Mouse (Mus musculus) adrenal gland (tissue): ENCODE measurements around the gene Pid1.
"Not testable (repeated sequence)": the region's sequence is repeated elsewhere in the genome, so short reads cannot be mapped to it uniquely, and the experiment has no call there.

Source experiments
- intact Hi-C: fragments of 180-260 bp; cut with DNase I; formaldehyde crosslinking; loops from one replicate; pipeline ENCODE4 v1.15.1; 2025

Gene Pid1

DNA sequence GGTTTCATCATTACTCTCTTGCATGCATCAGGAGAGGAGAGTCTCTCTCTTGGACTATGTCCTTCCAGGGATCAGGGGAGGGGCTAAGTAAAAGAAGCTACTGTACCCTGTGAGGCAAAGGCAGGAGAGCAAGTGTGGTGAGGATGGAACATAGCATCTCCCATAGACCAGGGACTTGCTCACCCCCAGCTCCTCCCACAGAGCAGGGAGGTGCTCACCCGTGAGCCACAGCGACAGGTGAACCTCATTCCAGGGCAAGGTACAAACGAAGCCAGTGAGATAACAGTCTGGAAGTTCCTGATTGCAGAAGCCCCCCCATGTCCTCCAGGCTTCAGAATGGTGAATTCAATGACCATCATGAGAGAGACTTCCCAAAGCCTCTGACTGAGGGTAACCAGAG is 2.6 kb downstream of the Pid1 start:
- intact Hi-C loops: no loop called here

DNA sequence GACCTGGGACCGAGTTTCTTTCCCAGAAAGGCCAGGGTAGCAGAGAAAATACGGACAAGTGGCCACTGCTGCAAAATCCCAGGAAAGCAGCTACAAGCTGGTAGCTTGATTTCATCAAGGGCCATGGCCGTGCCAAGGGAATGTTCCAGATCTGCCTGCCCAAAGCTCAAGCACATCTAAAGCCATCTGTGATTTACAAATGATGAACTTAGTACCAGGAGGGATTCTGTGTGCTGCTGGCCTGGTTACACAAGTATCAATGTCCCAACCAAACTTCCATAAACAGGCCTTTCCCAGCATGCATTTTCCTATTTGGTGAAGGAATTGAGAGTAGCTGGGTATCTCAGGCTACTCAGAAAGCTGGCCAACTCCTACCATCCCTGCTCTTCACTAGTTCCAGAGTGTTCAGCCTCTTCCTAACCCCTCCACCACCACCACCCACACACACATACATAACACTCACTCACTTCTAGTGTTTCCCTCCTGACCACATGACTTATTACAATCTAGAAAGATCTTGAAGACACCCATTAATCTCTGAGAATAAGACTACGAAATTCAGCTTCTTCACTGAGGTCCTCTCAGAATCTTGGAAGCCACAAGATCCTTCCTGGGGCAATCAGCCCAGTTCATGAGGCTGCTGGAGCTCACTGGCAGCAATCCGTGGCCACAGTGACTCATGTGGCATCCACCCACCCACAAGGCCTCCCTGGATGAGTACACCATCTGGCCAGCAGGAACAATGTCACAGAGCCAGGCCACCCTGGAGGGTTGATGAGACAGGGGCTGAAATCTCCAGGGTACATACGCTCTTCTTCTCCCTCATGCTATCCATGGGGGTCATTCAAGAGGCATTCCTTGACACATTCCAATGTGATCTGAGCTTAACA is 4.1 kb downstream of the Pid1 start:
- intact Hi-C loops: no loop called here

DNA sequence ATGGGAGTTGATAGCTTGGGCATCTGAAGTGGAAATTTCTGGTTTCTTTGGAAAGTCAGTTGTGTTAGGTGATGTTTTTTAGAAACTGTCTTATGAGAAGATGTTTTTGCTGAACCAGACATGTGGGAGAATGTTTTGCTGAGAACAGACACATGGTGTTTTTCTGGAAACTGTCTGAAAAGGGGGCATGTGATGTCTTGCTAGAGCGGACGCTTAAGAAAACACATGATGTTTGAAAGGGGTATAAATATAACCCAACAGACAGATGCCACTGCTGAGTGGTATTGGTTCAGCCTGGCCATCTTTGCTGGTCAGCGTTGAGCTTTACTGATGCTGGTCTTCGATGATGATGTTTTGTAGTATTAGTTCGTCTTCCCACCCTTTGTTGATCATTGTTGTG is 6.8 kb downstream of the Pid1 start:
- intact Hi-C loops: no loop called here

DNA sequence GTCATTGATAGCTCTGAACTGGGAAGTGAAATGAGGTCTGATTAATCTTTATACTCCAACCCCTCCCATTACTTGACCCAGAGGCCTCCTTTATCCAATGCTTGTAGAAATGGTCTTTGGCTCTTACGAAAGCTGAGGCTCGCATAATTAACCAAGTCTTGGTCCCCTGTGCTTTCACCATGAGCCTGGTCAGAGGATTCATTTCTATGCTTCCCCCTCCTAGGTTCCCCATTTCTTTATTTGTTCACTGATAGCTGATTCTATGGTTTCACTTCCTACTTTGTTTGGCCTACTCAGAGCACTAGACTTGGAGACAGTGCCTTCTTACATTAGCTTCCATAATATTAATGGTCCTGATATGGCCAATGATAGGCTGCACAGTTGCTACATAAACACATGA is 13.7 kb downstream of the Pid1 start:
- intact Hi-C loops: no loop called here

DNA sequence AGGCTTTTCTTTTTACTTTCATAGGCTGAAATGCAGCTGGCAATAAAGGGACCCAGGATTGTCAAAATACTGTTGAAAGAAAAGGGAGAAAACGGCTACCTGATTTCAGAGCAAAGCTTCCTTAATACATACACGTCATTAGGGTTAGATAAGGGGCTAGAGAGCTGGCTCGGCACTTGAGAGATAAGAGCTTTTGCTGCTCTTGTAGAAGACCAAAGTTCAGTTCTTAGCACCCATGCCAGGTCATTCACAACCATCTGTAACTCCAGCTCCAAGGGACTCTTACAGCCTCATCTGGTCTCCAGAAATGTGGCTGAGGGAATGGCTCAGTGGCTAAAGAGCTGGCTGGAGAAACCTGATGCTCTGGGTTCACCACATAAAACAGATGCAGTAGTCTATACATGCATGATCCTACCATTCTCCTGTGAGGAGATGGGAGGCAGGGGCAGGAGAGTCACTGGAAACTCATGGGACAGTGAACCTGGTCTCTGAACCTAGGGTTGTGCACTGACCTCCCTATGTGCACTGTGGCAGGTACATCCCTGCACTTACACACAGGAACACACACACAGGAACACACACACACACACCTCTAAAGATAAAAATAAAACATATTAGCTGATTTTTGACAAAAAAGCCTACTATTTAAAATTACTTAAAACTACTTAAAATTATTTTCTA is 16.0 kb downstream of the Pid1 start:
- intact Hi-C loops: no loop called here

DNA sequence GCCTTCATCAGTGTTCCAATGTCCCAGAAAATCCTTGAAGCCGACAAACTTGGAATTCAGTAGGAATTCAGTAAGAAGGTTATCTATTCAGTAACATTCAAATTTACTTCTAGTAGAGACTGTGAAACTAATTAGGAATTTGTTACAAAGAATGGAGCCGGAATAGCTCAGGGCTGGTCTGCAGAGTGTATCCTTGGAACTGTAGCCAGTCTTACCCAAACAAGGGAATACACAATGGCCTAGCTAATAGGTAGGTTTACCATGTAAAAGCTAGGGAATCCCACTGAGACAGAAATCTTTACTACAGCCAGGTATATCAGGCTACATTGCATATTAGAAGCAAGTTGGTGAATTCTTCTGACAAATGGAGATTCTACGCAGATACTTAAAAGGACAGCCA is 31.2 kb downstream of the Pid1 start:
- intact Hi-C loops: not testable (repeated sequence)

DNA sequence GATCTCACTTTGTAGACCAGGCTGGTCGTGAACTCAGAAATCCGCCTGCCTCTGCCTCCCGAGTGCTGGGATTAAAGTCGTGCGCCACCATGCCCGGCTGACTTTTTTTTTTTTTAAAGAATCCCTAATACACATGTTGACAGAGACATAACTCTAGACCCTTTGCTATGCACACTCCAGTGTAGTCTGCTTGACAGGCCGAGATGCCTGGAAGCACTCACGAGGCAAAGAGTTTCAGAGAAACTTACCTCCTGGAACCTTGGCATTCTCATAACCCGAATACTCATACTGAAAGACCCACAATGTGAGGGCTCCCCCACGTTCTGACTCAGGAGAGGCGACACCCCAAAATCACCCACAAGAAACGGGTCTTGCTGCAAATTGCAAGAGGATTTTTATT is 32.1 kb downstream of the Pid1 start:
- intact Hi-C loops: not testable (repeated sequence)

DNA sequence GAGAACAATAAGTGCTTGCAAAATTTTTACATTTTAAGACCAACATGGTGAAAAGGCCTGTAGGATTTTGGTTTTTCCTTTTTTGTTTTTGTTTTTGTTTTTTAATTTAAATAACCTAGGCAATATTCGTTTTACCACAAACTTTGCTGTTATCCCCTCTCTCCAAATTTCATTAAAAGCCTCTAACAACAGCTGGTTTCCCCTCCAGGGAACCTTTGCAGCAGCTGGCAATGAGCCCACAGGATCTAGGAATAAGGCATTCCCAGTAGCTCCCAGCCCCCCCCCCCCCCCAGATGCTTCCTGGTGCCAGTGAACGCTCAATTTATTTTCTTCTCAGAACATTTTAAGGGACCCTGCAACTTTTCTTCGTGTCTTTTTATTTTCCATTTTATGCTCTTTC is 38.7 kb downstream of the Pid1 start:
- intact Hi-C loops: no loop called here

DNA sequence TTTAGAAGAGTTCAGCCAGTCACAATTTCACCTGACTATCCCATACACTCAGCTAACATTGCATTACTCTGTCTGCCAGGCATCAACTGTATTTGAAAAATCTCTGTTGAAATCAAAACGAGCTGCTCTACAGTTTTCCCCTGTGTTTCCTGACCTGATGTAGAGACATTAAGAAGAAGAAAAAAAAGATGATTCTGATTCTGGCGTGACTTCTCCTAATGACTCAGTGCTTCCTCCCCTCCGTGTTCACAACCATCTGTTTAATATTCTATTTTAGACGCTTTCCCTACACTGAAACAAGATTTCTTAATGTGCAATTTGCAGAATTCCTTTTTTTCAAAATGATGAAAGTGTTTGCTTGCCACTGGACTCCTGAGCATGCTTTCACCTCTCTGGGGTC is 42.7 kb downstream of the Pid1 start:
- intact Hi-C loops: no loop called here

DNA sequence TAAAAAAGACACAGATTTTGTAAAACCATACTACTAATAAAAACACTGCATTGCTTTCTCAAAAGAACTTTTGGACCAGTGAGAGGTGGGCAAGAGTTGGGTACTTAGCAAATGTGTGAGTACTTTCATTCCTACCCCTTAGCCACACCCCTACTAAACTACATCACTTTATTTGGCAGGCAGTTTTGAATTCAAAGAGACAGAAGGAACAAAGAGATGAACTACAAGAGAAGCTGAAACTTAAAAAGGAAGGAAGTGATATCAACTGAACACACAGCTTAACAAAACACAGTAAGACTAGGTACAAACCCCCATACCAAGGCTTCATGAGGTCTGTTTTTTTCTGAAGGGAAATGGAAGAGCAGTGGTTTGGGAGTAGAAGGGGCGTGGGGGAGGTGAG is 45.4 kb downstream of the Pid1 start:
- intact Hi-C loops: no loop called here

DNA sequence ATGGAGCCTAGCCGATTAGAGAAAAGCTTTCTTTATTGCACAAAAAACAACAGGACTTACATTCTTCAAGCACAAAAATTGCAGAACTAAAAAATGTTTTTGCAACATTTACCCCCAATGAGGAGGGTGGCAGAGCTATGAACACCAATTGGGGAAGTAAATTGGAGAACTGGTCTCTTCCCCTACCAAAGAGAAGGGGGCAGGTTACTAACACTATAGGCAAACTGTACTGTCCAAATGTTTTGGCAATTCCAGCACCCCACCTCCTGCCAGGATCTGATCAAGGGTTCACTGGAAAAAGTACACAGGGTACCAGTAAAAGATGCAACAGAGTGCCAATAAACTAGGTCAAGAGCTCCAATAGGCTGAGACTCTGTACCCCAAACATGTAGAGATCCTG is 46.2 kb downstream of the Pid1 start:
- intact Hi-C loops: no loop called here

DNA sequence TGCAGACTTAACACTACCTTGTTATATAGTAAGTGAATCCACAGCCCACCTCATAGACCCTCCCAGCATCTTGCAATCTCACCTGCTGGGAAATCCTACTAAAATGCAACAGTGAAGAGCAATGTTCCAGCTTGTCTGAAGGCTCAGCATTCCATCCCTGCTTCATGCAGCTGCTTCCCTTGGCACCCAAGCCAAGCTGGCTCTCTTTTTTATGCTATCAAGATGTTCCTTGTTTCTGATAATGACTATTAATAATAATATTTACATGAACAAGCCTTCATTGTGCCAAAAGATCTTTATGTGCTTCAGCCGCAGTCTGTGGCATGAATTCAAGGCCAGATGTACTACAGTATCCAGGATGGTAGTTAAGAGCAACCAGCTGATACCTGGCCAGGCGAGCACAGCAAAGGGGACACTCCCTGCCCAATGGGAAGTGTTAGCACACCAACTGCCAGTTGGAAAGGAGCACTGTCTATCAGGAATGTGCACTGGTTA is 54.0 kb downstream of the Pid1 start:
- intact Hi-C loops: no loop called here

DNA sequence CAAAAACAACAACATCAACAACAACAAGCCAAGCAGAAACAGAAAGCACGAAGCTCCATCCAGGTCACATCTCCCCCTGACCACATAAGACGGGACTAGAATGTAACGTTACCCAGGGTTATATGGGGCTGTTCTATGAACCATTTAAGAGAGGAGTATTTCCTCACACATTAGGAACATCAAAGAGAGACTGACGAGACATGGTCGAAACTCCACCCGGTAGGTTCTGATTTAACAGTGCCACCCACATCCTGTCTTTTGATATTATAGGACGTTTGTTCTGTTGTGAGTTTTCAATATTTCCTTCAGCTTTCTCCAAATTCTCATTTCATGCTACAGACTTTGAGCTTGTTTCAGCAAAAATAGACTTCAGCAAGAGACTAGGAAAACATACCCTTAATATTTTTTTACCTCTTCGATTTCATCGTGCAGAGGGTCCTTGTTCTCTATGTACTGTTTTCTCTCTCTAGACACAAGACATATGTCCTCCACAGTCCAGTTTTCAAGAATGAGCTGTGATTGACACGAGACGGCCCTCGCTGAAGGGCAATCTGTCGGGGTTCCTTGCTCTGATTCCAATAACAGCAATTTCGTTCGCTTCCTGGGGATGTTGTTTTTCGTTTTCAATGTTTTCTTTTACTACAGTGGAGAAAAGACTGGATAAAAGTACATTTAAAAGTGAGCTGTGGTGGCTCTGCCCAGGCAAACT is 58.1 kb downstream of the Pid1 start:
- intact Hi-C loops: no loop called here

DNA sequence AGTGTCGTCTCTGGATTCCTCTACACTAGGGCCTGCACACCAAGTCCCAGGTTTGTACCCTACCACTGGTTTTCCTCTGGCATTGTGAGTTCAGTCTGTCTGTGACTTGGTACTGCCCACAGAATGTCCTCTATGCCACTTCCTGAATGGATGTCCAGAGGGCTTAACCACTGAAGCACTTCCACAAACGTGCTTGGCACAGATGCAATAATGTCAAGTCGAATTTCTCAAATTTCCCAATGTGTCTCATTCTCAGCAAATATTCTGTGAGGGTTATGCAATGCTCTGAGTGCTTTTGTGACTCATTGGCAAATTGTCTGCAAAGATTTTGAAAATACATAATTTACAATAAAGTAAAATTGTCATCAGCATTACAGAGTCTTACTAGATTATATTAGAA is 61.2 kb downstream of the Pid1 start:
- intact Hi-C loops: no loop called here

DNA sequence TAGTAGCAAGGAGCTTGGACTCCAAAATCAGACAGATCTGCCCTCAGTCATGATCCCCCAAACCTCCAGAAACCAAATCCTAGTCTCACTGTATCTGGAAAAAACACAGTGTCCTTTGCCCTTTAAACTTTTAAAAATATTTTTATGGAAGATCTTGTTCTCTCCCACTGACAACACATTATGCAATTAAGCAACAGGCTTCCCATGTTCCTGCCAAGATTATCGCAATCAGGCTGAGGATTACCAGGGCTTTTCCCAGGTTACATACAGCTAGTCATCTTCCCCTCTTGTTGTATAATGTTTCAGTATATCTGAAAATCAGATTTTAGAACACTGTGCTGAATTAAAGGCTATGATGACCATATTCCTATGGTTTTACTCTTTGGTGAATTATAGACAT is 64.3 kb downstream of the Pid1 start:
- intact Hi-C loops: no loop called here

DNA sequence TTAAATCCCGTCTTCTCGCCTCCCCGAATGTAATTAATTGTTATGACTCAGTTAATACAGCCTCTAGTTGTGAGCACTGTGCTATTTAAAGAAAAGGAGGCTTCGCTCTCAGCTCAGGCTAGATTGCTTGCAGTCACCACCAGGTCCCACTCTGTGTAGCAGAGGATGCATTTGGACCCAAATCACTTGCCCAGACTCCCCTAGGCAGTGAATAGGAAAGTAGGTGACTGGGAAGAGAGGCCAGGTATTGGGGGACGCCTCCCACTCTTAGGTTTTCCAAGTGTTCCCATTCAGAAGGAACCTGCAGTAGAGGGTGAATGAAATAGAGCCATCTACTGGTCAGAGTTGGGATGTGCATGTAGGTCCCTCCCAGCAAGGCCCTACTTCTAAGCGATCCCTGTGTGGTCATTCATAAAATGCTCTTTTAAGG is 77.3 kb downstream of the Pid1 start:
- intact Hi-C loops: loop anchor here (10.0 kb wide), 2 partner anchors 152 to 542 kb away; no protein-coding TSS in a partner anchor

DNA sequence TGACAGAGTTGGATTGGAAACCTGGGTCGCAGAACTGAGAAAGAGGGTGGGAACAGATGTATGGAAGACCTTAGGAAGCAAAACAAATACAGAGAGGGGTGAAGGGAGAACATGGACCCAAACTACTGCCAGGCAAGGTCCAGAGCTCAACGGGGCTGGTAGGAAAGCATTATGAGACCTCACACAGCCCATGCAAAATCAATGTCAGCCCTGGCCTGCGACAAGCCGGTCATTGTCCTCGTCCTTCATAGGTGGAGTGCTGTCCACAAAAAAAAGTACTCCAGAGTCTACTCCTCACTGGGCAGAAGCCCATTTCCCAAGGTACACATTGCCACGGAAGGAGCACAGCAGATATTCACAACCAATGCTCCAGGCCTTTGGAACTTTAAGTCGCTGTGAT is 78.4 kb downstream of the Pid1 start:
- intact Hi-C loops: loop anchor here (10.0 kb wide), 2 partner anchors 151 to 541 kb away; no protein-coding TSS in a partner anchor

DNA sequence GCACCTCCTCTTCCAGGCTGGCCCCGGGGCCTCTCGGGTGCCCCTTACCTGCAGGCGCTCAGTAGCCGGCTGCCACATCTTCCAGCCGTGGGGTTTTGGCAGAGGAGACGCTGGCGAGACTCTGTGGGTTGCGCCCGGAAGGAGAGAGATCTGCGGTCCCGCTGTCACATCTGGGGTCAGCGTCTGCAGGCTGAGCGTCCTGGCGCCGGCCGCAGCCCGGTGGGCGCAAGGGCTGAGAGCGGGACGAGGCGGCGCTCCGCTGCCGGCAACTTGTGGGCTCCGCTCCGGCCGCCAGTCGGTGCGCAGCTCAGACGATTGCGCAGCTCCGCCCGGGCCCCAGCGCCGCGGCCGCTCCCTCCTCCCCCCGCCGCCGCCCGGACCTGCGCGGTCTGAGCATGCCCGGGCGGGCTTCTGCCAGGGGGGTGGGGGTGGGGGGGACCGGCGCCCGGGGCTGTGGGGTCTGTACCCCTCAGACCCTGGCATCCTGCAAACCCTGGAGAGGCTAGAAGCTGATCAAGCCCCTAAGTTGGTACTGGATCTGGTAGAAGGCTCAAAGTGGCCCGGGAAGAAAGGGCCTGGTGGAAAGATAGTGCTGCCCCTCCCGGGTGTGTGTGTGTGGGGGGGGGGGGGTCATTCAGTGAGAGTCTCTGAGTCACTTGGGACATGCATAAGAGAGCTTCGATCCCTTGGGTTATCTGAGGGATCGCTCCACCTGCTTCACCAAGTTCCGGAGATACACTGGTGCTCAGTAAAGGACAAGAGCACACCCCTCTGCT is 79.5 kb downstream of the Pid1 start:
- intact Hi-C loops: loop anchor here (10.0 kb wide), 2 partner anchors 150 to 540 kb away; no protein-coding TSS in a partner anchor

DNA sequence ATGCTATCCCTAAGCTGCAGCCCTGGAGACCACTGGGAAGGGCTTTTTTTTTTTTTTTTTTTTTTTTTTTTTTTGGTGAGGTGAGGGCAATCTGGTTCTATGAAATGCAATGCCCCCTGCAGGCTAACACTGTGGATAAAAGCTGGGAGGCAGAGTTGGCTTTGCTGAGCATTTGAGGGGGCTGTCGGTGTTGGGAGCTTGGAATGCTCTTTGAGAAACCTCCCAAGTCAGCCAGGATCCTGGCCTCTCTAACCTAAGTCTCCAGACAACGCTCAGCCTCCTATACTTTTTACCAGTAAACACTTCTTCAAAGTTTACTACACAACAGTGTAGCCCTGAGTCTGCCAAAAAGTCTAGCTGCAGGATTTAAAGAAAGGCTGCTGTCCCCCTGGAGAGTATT is 80.9 kb downstream of the Pid1 start:
- intact Hi-C loops: loop anchor here (10.0 kb wide), 2 partner anchors 148 to 538 kb away; no protein-coding TSS in a partner anchor

DNA sequence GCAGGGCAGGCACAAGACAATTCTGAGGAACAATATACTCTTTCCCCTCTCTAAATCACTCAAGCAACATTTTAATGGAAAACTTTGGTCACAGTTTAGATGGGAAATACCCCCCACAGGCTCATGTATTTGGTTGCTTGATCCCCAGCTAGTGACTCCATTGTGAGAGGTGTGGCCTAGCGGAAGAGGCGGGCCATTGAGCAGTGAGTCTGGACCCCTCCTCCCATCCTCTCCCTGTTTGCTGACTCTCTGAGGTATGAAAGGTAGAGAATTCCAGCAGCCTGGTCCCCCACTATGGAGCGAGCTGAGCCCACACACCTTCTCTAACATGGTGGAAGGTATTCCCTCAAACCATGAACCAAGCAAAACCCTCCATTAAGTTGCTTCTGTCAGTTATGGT is 83.8 kb downstream of the Pid1 start:
- intact Hi-C loops: loop anchor here (10.0 kb wide), 2 partner anchors 145 to 535 kb away; no protein-coding TSS in a partner anchor
